Mouse (Mus musculus) CH12F3 (cell line): ENCODE data around the gene Szt2.

Experiments used
- in situ Hi-C: fragments of 300-500 bp; cut with MboI; formaldehyde crosslinking; loops from 2 replicates; pipeline ENCODE4 v1.14.3; 2020; ENCODE audit warnings: low sequenced_read_pairs

Szt2 gene

GRCm38 (mm10) chr4:118359211-118359895 is 49.7 kb downstream of the Szt2 start:
- in situ Hi-C loops, result no loop called here

- in situ Hi-C loops, result no loop called here
Measured at GRCm38 (mm10) chr4:118358159-118358895, 50.7 kb downstream of the Szt2 start.

GRCm38 (mm10) chr4:118357504-118357903 is 51.6 kb downstream of the Szt2 start:
- in situ Hi-C loops, result no loop called here

- in situ Hi-C loops, result no loop called here
Measured at GRCm38 (mm10) chr4:118356738-118357137, 52.3 kb downstream of the Szt2 start.

GRCm38 (mm10) chr4:118354289-118354688 is 54.8 kb downstream of the Szt2 start:
- in situ Hi-C loops, result no loop called here

GRCm38 (mm10) chr4:118353689-118354088 is 55.4 kb downstream of the Szt2 start:
- in situ Hi-C loops, result no loop called here

GRCm38 (mm10) chr4:118351828-118352227 is 57.2 kb downstream of the Szt2 start:
- in situ Hi-C loops, result no loop called here

GRCm38 (mm10) chr4:118350864-118351263 is 58.2 kb downstream of the Szt2 start:
- in situ Hi-C loops, result no loop called here

GRCm38 (mm10) chr4:118347529-118348309 is 61.4 kb downstream of the Szt2 start:
- in situ Hi-C loops, result no loop called here

GRCm38 (mm10) chr4:118341447-118341846 is 67.6 kb downstream of the Szt2 start:
- in situ Hi-C loops, result no loop called here

- in situ Hi-C loops, result no loop called here
Measured at GRCm38 (mm10) chr4:118336658-118337057, 72.4 kb downstream of the Szt2 start.

GRCm38 (mm10) chr4:118335991-118336390 is 73.1 kb downstream of the Szt2 start:
- in situ Hi-C loops, result no loop called here

- in situ Hi-C loops, result no loop called here
Measured at GRCm38 (mm10) chr4:118331777-118332176, 77.3 kb downstream of the Szt2 start.

GRCm38 (mm10) chr4:118326476-118326875 is 82.6 kb downstream of the Szt2 start:
- in situ Hi-C loops, result no loop called here

- in situ Hi-C loops, result no loop called here
Measured at GRCm38 (mm10) chr4:118320636-118321035, 88.4 kb downstream of the Szt2 start.

- in situ Hi-C loops, result no loop called here
Measured at GRCm38 (mm10) chr4:118319706-118320344, 89.2 kb downstream of the Szt2 start.

- in situ Hi-C loops, result no loop called here
Measured at GRCm38 (mm10) chr4:118316662-118317061, 92.4 kb downstream of the Szt2 start.

- in situ Hi-C loops, result no loop called here
Measured at GRCm38 (mm10) chr4:118315286-118315685, 93.8 kb downstream of the Szt2 start.
